Mouse (Mus musculus): ENCODE measurements around the gene Ubap2l.

DNA sequence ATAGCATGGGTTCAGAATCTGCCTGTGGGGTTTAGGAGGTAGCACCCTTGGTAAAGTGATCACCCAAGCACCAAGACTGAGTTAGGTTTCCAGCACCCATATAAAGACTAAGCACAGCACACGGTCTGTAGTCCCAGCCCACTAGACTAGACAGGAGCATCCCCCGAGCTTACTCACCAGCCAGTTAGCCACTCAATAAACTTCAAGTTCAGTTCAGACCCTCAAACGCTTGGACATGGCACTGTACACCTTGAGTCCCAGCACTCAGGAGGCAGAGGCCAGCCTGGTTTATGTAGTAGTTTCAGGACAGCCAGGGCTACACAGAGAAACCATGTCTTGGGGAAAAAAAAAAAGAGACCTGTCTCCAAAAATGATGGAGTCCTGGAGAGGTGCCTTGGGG is 48.6 kb upstream of the Ubap2l start:
- no peak for TF ChIP-seq CTCF (IDR thresholded peaks at IDR 0.05; ENCODE audit: low read depth)
- TF ChIP-seq EP300 (optimal IDR thresholded peaks at IDR 0.05): no peak

Data from stomach, postnatal 0 days (tissue).